Mouse (Mus musculus): ENCODE measurements around the gene Syt14. TPM values are rescaled to one million over a fixed set of nuclear protein-coding genes. Genes with fewer than 3 reads are reported as not detected.

The Syt14 gene
- polyA plus RNA-seq, 1 experiment from 2014 or later: 13.0 TPM

DNA sequence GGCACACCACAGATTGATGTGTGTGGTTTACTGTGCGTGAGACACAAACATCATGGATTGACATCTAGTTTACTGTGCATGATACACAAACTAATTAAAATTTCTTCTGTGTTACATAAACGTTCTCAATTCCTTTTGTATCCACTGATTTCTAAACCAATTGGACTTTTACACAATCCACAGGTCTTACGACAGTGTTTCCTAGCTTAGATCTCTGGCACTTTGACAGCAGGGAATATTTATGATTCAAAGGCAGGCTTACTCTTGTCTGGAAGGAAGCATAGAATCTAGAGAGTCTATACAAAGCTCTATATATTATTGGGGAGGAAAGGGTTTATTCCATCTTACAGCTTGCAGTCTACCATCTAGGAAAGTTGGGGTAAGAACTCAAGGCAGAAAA, 171.1 kb downstream of the Syt14 start:
- H3K36me3 ChIP-seq (ENCODE audit: control insufficient read depth, insufficient read depth, low read length): no peaks in the 10 kb centered on the region
- no peak overlapping the region for H3K4me3 ChIP-seq (ENCODE audit: low read depth, low read length)
- ATAC-seq (ENCODE audit: low read depth): no peak
- no peaks in the 10 kb centered on the region for H3K27me3 ChIP-seq (ENCODE audit: control insufficient read depth, insufficient read depth, low read length)
- no peak overlapping the region for H3K4me2 ChIP-seq (ENCODE audit: low read depth, low read length)
- H3K27ac ChIP-seq (ENCODE audit: low read depth, low read length): no peak overlapping the region
- H3K9ac ChIP-seq (replicated peaks; ENCODE audit: low read depth, low read length): no peak overlapping the region
- WGBS: 83% methylated on average over 3 of the region's 3 CpGs
- H3K4me1 ChIP-seq (ENCODE audit: control insufficient read depth, insufficient read depth, low read length): peaks cover 9% of the 10 kb centered on the region; the same call in 1 of the 2 replicates
- H3K9me3 ChIP-seq (ENCODE audit: control insufficient read depth, low read length): no peaks in the 10 kb centered on the region

DNA sequence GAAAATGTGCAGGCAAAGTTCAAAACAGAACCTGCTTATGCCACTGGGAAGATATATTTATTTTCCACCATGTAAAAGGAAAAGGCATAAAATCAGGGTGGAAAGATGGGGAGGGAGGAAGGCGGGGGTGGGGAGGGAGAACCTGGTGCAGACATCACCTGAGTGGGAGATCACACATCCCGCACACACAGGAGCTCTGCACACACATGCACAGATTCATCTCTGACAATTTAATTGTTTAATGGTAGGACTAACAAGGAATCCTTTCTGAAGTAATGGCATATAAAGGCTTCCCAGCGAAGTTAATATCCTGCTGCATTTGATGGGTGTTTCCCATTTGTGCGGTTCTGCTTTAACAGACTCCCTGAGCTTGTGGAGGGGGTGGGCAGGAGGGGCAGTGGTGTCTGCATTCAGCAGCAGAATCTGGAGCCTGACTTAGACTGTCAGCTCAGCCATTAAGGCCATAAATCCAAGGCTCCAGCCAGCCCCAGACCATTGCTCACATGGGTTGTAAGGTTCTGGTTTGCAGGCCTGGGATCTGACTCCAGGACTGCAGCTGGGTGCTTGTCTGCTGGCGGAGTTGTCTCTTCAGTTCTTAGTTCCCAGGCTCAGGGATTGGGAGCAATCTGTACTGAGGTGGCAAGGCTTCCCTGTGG, 174.1 kb downstream of the Syt14 start:
- H3K4me1 ChIP-seq (ENCODE audit: control insufficient read depth, insufficient read depth, low read length): peaks cover 13% of the 10 kb centered on the region; the same call in 1 of the 2 replicates
- H3K4me2 ChIP-seq (ENCODE audit: low read depth, low read length): no peak overlapping the region
- H3K27me3 ChIP-seq (ENCODE audit: control insufficient read depth, insufficient read depth, low read length): no peaks in the 10 kb centered on the region
- no peak overlapping the region; the same call in 1 of the 2 replicates for H3K27ac ChIP-seq (ENCODE audit: low read depth, low read length)
- 43% methylated on average over 5 of the region's 5 CpGs for WGBS
- no peaks in the 10 kb centered on the region for H3K9me3 ChIP-seq (ENCODE audit: control insufficient read depth, low read length)
- H3K9ac ChIP-seq (replicated peaks; ENCODE audit: low read depth, low read length): no peak overlapping the region
- no peak overlapping the region for H3K4me3 ChIP-seq (ENCODE audit: low read depth, low read length)
- peak; percentile 63; the same call in 1 of the 2 replicates for ATAC-seq (ENCODE audit: low read depth)
- no peaks in the 10 kb centered on the region for H3K36me3 ChIP-seq (ENCODE audit: control insufficient read depth, insufficient read depth, low read length)

DNA sequence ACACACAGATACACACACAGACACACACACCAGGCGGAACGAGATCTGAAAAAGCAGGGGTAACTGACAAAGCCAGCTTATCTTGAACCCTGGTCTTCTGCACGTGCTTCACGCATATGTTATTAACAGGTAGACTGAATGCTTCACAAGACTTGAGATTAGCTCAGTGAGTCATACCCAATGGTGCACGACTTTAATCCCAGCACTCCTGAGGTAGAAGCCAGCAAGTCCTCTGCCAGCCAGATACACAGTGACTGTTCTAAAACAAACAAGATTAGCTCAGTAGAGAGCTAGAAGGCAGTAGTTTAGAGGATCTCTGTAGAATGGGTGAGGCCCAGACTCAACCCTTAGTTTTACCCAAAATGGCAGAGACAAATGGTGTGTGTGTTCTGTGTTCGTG, 175.3 kb downstream of the Syt14 start:
- H3K4me3 ChIP-seq (ENCODE audit: low read depth, low read length): no peak overlapping the region

DNA sequence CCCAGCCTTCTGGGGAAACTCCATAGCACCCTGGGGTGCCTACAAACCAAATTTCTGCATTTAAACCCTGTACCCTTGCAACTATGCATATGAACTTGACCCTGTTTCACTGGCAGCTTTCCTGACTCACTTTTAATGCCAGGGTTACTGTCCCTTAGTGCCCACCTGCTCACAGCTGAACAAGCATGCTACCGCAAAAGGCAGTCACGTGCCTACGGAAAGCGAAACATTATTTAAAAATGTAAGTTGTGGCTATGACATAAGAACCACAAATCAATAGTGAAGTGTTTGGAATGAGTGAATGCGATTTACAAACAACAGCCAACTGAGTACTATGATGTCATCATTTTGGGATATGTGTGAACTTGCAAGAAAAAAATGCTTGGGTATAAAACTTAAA, 178.0 kb downstream of the Syt14 start:
- no peak overlapping the region for H3K27ac ChIP-seq (ENCODE audit: low read depth, low read length)
- H3K9ac ChIP-seq (replicated peaks; ENCODE audit: low read depth, low read length): no peak overlapping the region
- no peak overlapping the region for H3K4me2 ChIP-seq (ENCODE audit: low read depth, low read length)
- WGBS: 75% methylated on average over 5 of the region's 5 CpGs
- no peak for ATAC-seq (ENCODE audit: low read depth)
- H3K4me3 ChIP-seq (ENCODE audit: low read depth, low read length): no peak overlapping the region
- H3K36me3 ChIP-seq (ENCODE audit: control insufficient read depth, insufficient read depth, low read length): no peaks in the 10 kb centered on the region
- H3K9me3 ChIP-seq (ENCODE audit: control insufficient read depth, low read length): no peaks in the 10 kb centered on the region
- H3K27me3 ChIP-seq (ENCODE audit: control insufficient read depth, insufficient read depth, low read length): peaks cover 5% of the 10 kb centered on the region; the same call in 1 of the 2 replicates
- peaks cover 26% of the 10 kb centered on the region for H3K4me1 ChIP-seq (ENCODE audit: control insufficient read depth, insufficient read depth, low read length)

More for the DNA sequence above, 175.3 kb downstream of the Syt14 start:
- Histone ChIP-seq H3K4me1 (ENCODE audit: control insufficient read depth, insufficient read depth, low read length) (peaks cover 13% of the 10 kb centered on the region; the same call in 1 of the 2 replicates), H3K27me3 (ENCODE audit: control insufficient read depth, insufficient read depth, low read length) (peaks cover under 1% of the 10 kb centered on the region; the same call in 1 of the 2 replicates), H3K9me3 (ENCODE audit: control insufficient read depth, low read length) (no peaks in the 10 kb centered on the region), H3K4me2 (ENCODE audit: low read depth, low read length) (no peak overlapping the region), H3K9ac (replicated peaks; ENCODE audit: low read depth, low read length) (no peak overlapping the region), H3K36me3 (ENCODE audit: control insufficient read depth, insufficient read depth, low read length) (no peaks in the 10 kb centered on the region), H3K27ac (ENCODE audit: low read depth, low read length) (no peak overlapping the region)
- 78% methylated on average over 6 of the region's 6 CpGs for WGBS
- ATAC-seq (ENCODE audit: low read depth): no peak

DNA sequence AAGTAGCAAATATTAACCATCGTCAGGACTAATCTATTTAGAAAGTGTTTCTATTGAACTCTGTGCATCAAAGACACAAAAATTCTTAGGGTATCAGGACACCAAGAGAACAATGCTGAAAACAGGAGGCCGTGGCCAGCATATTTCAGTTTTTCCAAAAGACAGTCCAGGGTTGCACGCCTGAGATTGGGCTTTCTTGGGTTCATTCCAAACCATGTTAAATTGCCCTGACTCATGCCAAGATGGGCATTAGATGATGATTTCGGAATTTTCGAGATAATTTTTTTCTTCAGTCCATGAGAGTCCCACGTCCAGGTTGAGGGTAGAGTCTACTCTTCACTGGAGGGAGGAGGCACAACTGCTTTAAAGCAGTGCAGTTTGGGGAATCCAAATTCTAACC, 178.6 kb downstream of the Syt14 start:
- Histone ChIP-seq H3K9me3 (ENCODE audit: control insufficient read depth, low read length) (no peaks in the 10 kb centered on the region), H3K9ac (replicated peaks; ENCODE audit: low read depth, low read length) (no peak overlapping the region), H3K4me3 (ENCODE audit: low read depth, low read length) (no peak overlapping the region), H3K27me3 (ENCODE audit: control insufficient read depth, insufficient read depth, low read length) (peaks cover 5% of the 10 kb centered on the region; the same call in 1 of the 2 replicates), H3K27ac (ENCODE audit: low read depth, low read length) (no peak overlapping the region), H3K4me2 (ENCODE audit: low read depth, low read length) (no peak overlapping the region), H3K36me3 (ENCODE audit: control insufficient read depth, insufficient read depth, low read length) (no peaks in the 10 kb centered on the region), H3K4me1 (ENCODE audit: control insufficient read depth, insufficient read depth, low read length) (peaks cover 29% of the 10 kb centered on the region)
- ATAC-seq (ENCODE audit: low read depth): no peak
- 63% methylated on average over 6 of the region's 6 CpGs for WGBS

DNA sequence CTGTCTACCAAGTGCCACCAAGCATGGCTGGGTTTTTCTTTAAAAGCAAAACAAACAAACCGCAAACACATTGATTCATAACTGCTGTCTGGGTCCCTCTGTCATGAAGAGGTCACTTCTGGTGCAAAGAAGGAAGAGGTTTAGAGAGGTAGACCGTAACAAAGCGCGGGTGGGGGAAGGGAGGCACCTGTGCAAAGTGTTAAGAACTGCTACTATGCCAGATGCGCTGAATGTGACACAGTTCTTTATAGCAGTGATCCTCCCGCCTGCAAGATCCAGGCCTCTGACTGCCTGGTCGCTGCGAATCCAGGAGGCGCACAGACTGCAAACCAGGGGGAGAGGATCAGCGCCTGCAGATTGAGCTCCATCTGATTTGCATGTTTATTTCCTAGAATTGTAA, 179.2 kb downstream of the Syt14 start:
- Histone ChIP-seq H3K4me2 (ENCODE audit: low read depth, low read length) (peak overlapping the region; percentile 80; the same call in 1 of the 2 replicates), H3K9me3 (ENCODE audit: control insufficient read depth, low read length) (no peaks in the 10 kb centered on the region), H3K4me3 (ENCODE audit: low read depth, low read length) (peak overlapping the region; percentile 89), H3K9ac (replicated peaks; ENCODE audit: low read depth, low read length) (no peak overlapping the region), H3K4me1 (ENCODE audit: control insufficient read depth, insufficient read depth, low read length) (peaks cover 29% of the 10 kb centered on the region), H3K27ac (ENCODE audit: low read depth, low read length) (peak overlapping the region; percentile 98; the same call in 1 of the 2 replicates), H3K27me3 (ENCODE audit: control insufficient read depth, insufficient read depth, low read length) (peaks cover 5% of the 10 kb centered on the region; the same call in 1 of the 2 replicates), H3K36me3 (ENCODE audit: control insufficient read depth, insufficient read depth, low read length) (no peaks in the 10 kb centered on the region)
- no peak for ATAC-seq (ENCODE audit: low read depth)
- 8% methylated on average over 10 of the region's 10 CpGs for WGBS

DNA sequence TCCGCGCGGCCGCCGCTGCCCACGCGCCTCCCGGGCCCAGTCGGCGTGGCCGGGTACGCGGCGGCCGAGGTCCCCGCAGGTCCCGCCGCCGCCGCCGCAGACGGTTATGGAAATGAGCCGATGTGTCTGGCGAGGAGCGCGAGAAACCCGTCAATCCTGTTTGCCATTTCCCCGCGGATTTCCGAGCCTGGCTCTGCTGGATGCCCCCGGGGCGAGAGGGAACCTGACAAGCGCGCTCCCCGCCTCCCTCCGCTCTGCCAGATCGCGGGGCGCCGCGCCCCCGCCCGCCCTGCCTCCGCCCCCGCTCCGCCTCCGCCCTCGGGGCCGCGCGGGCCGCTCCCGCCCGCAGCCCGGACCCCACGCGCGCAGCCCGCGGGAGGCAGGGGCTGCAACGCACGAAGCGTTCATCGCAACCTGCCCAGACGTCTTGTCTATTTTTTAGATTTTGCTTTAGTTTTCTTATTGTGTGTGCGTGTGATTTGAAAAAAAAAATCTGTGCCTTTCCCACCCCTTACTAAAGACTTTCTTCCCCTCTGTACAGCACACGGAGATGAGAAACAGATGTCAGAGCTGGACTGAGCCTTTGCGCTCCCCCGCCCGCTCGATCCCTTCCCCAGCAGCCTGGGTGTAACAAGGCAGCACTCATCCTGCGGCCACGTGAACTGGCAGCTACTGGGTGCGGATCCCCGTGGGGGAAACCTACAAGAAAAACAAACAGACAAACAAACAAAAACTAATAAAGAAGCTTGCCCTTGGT, 179.9 kb downstream of the Syt14 start, which contains the start of gene Sertad4:
Gene Sertad4, minus strand, starts transcription at position 283 of the 757 bp plus-strand sequence.
- peak within 1 kb of the TSS; percentile 89 for H3K4me3 ChIP-seq (ENCODE audit: low read depth, low read length)
- H3K4me2 ChIP-seq (ENCODE audit: low read depth, low read length): peak within 1 kb of the TSS; percentile 80
- ATAC-seq (ENCODE audit: low read depth): peak; percentile 65
- peak within 1 kb of the TSS; percentile 95 for H3K9ac ChIP-seq (replicated peaks; ENCODE audit: low read depth, low read length)
- peaks cover 36% of the 10 kb centered on the region for H3K4me1 ChIP-seq (ENCODE audit: control insufficient read depth, insufficient read depth, low read length)
- H3K36me3 ChIP-seq (ENCODE audit: control insufficient read depth, insufficient read depth, low read length): no peaks in the 10 kb centered on the region
- peak within 1 kb of the TSS; percentile 98 for H3K27ac ChIP-seq (ENCODE audit: low read depth, low read length)
- H3K9me3 ChIP-seq (ENCODE audit: control insufficient read depth, low read length): no peaks in the 10 kb centered on the region
- under 1% methylated on average over 68 of the region's 75 CpGs for WGBS
- peaks cover 5% of the 10 kb centered on the region; the same call in 1 of the 2 replicates for H3K27me3 ChIP-seq (ENCODE audit: control insufficient read depth, insufficient read depth, low read length)

DNA sequence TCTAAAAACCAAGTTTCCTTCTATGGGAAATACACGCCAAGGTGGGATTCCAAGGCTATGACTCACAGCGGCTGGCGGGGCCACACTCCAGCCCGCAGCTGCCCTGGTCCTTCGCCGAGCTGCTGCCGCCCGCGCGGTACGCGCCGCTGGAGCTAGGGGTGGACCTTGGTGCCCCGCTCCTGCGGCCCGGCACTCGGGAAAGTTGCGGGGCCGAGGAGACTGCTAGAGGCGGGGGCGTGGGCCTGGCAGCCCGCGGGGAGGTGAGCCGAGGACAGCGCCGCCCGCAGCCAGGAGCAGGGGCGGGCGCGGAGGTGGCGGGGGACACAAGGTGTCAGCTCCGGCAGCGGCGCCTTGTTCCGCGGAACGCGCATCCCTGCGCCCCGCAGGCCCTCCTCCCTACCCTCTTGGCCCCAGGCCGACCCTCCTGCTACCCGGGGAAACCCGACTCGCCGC, 180.7 kb downstream of the Syt14 start:
- under 1% methylated on average over 25 of the region's 45 CpGs for WGBS
- ATAC-seq (ENCODE audit: low read depth): peak; percentile 57
- Histone ChIP-seq H3K4me3 (ENCODE audit: low read depth, low read length) (peak overlapping the region; percentile 89), H3K4me2 (ENCODE audit: low read depth, low read length) (peak overlapping the region; percentile 80), H3K36me3 (ENCODE audit: control insufficient read depth, insufficient read depth, low read length) (no peaks in the 10 kb centered on the region), H3K9me3 (ENCODE audit: control insufficient read depth, low read length) (no peaks in the 10 kb centered on the region), H3K27me3 (ENCODE audit: control insufficient read depth, insufficient read depth, low read length) (peaks cover 5% of the 10 kb centered on the region; the same call in 1 of the 2 replicates), H3K4me1 (ENCODE audit: control insufficient read depth, insufficient read depth, low read length) (peaks cover 37% of the 10 kb centered on the region), H3K9ac (replicated peaks; ENCODE audit: low read depth, low read length) (peak overlapping the region; percentile 95), H3K27ac (ENCODE audit: low read depth, low read length) (peak overlapping the region; percentile 98)
